Mouse (Mus musculus): ENCODE data around the gene Nol10.
"Not testable (repeated sequence)": the region's sequence is repeated elsewhere in the genome, so short reads cannot be mapped to it uniquely, and the experiment has no call there.

Gene Nol10

DNA sequence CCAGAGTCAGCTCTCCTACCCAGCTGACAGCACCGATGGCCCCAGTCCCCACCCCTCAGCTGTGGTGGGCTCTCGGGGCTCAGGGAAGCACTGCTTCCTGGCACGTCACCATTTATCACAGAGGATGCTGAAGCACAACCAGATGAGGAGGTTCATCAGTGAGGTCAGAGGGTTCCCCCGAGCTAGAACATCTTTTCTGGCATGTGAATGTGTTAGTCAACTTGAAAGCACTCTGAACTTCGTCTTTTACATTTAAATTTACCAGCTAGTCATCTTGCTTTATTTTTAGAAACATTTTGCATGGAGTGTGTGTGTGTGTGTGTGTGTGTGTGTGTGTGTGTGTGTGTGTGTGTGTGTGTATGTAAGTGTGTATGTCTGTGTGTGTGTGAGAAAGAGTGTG is 105.7 kb downstream of the Nol10 start:
- DNase-seq (ENCODE audit: inconsistent age in 2 of 2, low spot score in 1 of 2), result peak in 1 of 2 experiments; percentile 43

GRCm38 (mm10) chr12:17455096-17455495 is 106.8 kb downstream of the Nol10 start:
- peak; percentile 64 to 85 for DNase-seq (ENCODE audit: inconsistent age in 2 of 2, low spot score in 1 of 2)

GRCm38 (mm10) chr12:17459223-17459622 is 111.0 kb downstream of the Nol10 start:
- not testable (repeated sequence) for DNase-seq (ENCODE audit: inconsistent age in 2 of 2, low spot score in 1 of 2)

DNA sequence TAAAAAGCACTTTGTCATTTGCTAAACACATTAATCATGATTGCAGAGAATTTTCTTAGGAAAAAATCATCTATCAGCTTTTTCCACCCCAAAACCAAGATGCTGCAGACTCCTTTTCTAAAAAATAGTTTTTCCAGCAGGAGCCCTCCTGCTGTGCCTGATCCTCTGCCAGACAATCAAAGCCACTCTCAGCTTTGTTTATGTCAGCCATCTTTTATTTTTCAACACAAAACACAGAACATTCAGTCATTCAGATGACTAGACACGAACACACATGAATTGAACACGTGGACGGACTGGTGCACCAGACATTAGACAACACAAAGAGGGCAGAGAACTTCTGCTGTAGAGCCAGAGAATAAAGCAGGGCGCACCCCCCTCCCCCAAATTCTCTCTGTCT is 115.4 kb downstream of the Nol10 start:
- DNase-seq (ENCODE audit: inconsistent age in 2 of 2, low spot score in 1 of 2), result no peak

- not testable (repeated sequence) for DNase-seq (ENCODE audit: inconsistent age in 2 of 2, low spot score in 1 of 2)
These were observed 116.3 kb downstream of the Nol10 start for GRCm38 (mm10) chr12:17464550-17464949.

GRCm38 (mm10) chr12:17466791-17467190 is 118.5 kb downstream of the Nol10 start:
- DNase-seq (ENCODE audit: inconsistent age in 2 of 2, low spot score in 1 of 2), result no peak

DNA sequence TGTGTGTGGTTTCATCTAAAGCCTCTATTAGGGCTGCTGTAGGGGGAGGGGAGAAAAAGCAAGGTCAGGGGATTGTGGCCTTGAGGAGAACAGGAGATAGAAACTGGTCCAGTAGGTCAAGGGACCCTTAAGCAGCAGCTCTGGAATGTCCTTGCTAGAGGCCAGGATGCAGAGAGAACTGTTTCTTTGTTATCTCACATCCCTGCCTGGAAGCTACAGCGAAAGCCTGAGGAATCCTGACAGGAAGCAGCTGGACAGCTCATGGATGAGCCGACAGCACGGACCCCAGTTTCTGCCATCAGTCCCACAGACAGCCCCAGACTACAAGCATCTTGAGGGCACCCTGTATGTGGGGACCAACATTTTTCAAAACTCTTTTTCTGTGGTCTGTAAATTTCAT is 120.1 kb downstream of the Nol10 start:
- DNase-seq (ENCODE audit: inconsistent age in 2 of 2, low spot score in 1 of 2), result peak in 1 of 2 experiments; percentile 65

- no peak for DNase-seq (ENCODE audit: inconsistent age in 2 of 2, low spot score in 1 of 2)
These were observed 121.6 kb downstream of the Nol10 start for GRCm38 (mm10) chr12:17469869-17470268.

GRCm38 (mm10) chr12:17470528-17470927 is 122.3 kb downstream of the Nol10 start:
- DNase-seq (ENCODE audit: inconsistent age in 2 of 2, low spot score in 1 of 2), result not testable (repeated sequence)

- DNase-seq (ENCODE audit: inconsistent age in 2 of 2, low spot score in 1 of 2), result peak; percentile 62 to 81
These were observed 123.1 kb downstream of the Nol10 start for GRCm38 (mm10) chr12:17471405-17471804.

DNA sequence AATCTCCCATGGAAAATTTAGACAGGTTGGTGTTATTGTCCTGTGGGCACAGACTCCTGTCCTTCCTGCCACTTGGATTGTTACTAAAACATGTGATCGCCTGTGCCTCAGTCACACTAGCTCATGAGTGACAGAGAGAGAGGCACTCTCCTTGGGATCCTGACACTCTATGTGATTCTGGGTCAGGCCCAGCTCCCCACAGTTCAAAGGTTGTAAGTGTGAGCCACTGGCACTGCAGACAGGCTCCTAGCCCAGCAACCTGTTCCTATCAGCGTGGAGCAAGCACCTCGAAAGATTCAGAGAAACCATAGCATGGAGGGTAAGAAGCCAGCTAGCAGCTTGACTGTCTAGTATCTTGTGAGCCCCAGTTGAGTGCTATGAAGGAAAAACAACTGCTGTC is 124.9 kb downstream of the Nol10 start:
- no peak for DNase-seq (ENCODE audit: inconsistent age in 2 of 2, low spot score in 1 of 2)

DNA sequence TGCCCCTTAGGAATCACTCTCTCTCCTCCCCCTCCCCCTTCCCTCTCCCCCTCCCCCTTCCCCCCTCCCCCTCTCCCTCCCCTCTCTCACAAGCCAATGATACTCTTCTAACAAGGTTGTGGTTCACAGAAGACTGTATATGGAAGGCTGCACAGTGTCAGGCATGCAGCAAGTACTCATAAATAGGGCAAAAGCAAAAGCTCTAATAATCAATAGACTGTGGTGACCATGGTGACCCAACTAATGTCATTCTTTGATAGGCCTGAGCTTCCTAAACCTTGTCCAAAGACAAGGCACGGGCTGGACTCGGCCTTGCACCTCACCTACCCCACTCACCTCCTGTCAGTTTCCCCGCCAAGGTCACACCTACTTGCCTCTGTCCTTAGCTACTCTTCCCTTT is 125.6 kb downstream of the Nol10 start:
- no peak for DNase-seq (ENCODE audit: inconsistent age in 2 of 2, low spot score in 1 of 2)

DNA sequence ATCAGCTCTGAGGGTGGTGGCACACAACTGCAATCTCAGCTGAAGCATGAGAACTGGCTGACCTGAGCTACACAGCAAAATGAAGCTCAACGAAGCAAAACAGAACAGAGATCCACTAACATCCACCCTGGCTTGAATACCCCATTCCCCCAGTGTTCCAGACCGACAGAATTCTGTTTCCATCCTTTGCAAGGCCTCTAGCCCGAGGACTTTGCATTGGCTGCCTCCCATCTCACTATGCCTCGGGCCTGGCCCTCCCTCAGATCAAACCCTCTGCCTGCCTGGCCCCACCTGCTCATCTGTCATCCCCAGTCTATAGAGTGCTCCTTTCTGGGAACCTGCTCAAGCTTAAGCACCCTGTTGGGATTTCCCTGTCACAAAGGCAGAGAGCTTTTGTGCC is 126.4 kb downstream of the Nol10 start:
- no peak for DNase-seq (ENCODE audit: inconsistent age in 2 of 2, low spot score in 1 of 2)

GRCm38 (mm10) chr12:17475146-17475545 is 126.9 kb downstream of the Nol10 start:
- no peak for DNase-seq (ENCODE audit: inconsistent age in 2 of 2, low spot score in 1 of 2)

- peak in 1 of 2 experiments; percentile 9 for DNase-seq (ENCODE audit: inconsistent age in 2 of 2, low spot score in 1 of 2)
These were observed 129.9 kb downstream of the Nol10 start for GRCm38 (mm10) chr12:17478196-17478595.

- DNase-seq (ENCODE audit: inconsistent age in 2 of 2, low spot score in 1 of 2), result peak; percentile 12 to 69
These were observed 130.6 kb downstream of the Nol10 start for GRCm38 (mm10) chr12:17478856-17479255.
